Comparison of ENCODE assay signal across 8 mouse cellular contexts in the genomic region with DNA sequence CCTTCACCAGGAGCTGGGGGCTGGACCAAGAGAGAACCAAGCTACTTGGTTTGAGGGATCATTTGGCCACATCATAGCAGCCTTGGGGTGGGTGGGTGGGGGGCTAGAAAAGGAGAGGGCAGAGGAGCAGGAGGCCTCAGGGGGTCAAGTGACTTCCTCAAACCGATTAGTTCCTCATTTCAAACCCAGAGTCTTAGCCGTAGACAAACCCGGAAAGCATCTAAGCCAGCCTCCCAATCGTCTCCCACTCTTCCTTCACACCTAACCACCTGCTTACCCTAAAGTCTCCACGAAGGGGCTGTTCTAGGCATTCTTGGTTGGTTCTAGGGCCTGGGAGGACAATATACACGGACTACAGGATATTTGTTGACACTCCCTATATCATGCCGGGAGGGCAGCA. TPM values are rescaled to one million over a fixed set of nuclear protein-coding genes. Genes with fewer than 3 reads are reported as not detected.
DNase-seq lines count a peak whose midpoint lies in the region; ATAC-seq lines count a peak whose summit lies in the region.

No protein-coding gene starts in this region.

- no peak for DNase-seq in midbrain, embryonic 11.5 days (ENCODE audit: low spot score, missing footprints)
- DNase-seq in urinary bladder, adult 18-20 months (ENCODE audit: low spot score in 2 of 2) = no peak
- DNase-seq in right cerebral cortex, postnatal 10 days (ENCODE audit: low spot score in 2 of 2) = no peak
- DNase-seq in layer of hippocampus, adult 11-12 months (ENCODE audit: low spot score) = no peak

- no peak overlapping the region for H3K4me2 ChIP-seq in midbrain, embryonic 15.5 days
- H3K4me2 ChIP-seq in midbrain, embryonic 11.5 days = no peak overlapping the region

- H3K27ac ChIP-seq in midbrain, embryonic 15.5 days = no peak overlapping the region
- H3K27ac ChIP-seq in midbrain, embryonic 11.5 days (ENCODE audit: low read depth, low read length) = no peak overlapping the region

- 81% methylated on average over 7 of the region's 7 CpGs for WGBS in midbrain, embryonic 15.5 days
- 76% methylated on average over 7 of the region's 7 CpGs for WGBS in midbrain, embryonic 11.5 days

- H3K4me3 ChIP-seq in midbrain, embryonic 15.5 days = peak overlapping the region; percentile 61; the same call in 1 of the 2 replicates
- no peak overlapping the region for H3K4me3 ChIP-seq in midbrain, embryonic 11.5 days (ENCODE audit: low read depth, low read length)

- no peak overlapping the region for H3K9ac ChIP-seq in midbrain, embryonic 15.5 days
- no peak overlapping the region for H3K9ac ChIP-seq in midbrain, embryonic 11.5 days (ENCODE audit: low read length)

- no peaks in the 10 kb centered on the region for H3K36me3 ChIP-seq in midbrain, embryonic 15.5 days (replicated peaks)
- H3K36me3 ChIP-seq in midbrain, embryonic 11.5 days (ENCODE audit: control insufficient read depth, insufficient read depth, low read length) = no peaks in the 10 kb centered on the region

- 0 out of 2 replicates have a peak, but pooled peaks cover 8% of the 10 kb centered on the region for H3K27me3 ChIP-seq in midbrain, embryonic 15.5 days (replicated peaks)
- peaks cover 8% of the 10 kb centered on the region for H3K27me3 ChIP-seq in midbrain, embryonic 11.5 days (ENCODE audit: control insufficient read depth, insufficient read depth, low read length)

- no peak for ATAC-seq in midbrain, embryonic 15.5 days (replicated peaks)
- ATAC-seq in midbrain, embryonic 11.5 days (ENCODE audit: low FRiP score) = no peak
- peak; percentile 59 for ATAC-seq in common myeloid progenitor, adult 5-6 weeks (replicated peaks; ENCODE audit: low read depth, poor library complexity, severe bottlenecking)
- peak; percentile 70 for ATAC-seq in granulocyte monocyte progenitor cell, adult 5-6 weeks (replicated peaks; ENCODE audit: poor library complexity, severe bottlenecking)
- peak; percentile 57 for ATAC-seq in megakaryocyte progenitor cell, adult 5-6 weeks (replicated peaks; ENCODE audit: poor library complexity)

- H3K4me1 ChIP-seq in midbrain, embryonic 15.5 days = peaks cover 20% of the 10 kb centered on the region
- peaks cover 9% of the 10 kb centered on the region for H3K4me1 ChIP-seq in midbrain, embryonic 11.5 days (ENCODE audit: control insufficient read depth, insufficient read depth, low read length)

- no peaks in the 10 kb centered on the region for H3K9me3 ChIP-seq in midbrain, embryonic 15.5 days
- no peaks in the 10 kb centered on the region for H3K9me3 ChIP-seq in midbrain, embryonic 11.5 days (ENCODE audit: control insufficient read depth, low read length)

RNA-seq across cellular contexts. Expression of gene Grik4, which starts 0.9 kb away (rescaled TPM):
- polyA plus RNA-seq in midbrain, embryonic 15.5 days (2015; fragmentation: Nextera tagmentation; extraction: Ambion mirVana) = 9.6 and 11.2 TPM in 2 replicates
- polyA plus RNA-seq in midbrain, embryonic 11.5 days (2014; fragmentation: Nextera tagmentation; extraction: Ambion mirVana) = 1.2 TPM in 2 replicates
- not detected in 2 replicates for total RNA-seq in common myeloid progenitor, adult 5-6 weeks (2017)
- not detected in 2 replicates for total RNA-seq in granulocyte monocyte progenitor cell, adult 5-6 weeks (2014; fragmentation: Nextera tagmentation)
- total RNA-seq in granulocyte monocyte progenitor cell, adult 5-6 weeks (2017) = 0.72 TPM in 1 of 2 replicates, not detected in the other
- total RNA-seq in megakaryocyte progenitor cell, adult 5-6 weeks (2015) = not detected in 2 replicates
- not detected in 2 replicates for total RNA-seq in megakaryocyte progenitor cell, adult 5-6 weeks (2017)

Comparison
In these comparisons a context has a peak if more than half of its experiments do, and no peak if none do; other contexts are left out.
1. ATAC-seq: peak in common myeloid progenitor, adult 5-6 weeks (single experiment), granulocyte monocyte progenitor cell, adult 5-6 weeks (single experiment) and megakaryocyte progenitor cell, adult 5-6 weeks (single experiment); none in midbrain, embryonic 15.5 days (single experiment) and midbrain, embryonic 11.5 days (single experiment).